Mouse (Mus musculus): ENCODE measurements around the gene Hdac8. TPM values are rescaled to one million over a fixed set of nuclear protein-coding genes. Genes with fewer than 3 reads are reported as not detected.

The Hdac8 gene
- polyA plus RNA-seq, 1 experiment from 2014 or later, result 1.6 TPM

- Histone ChIP-seq H3K36me3 (ENCODE audit: control insufficient read depth, insufficient read depth, low read length) (no peaks in the 10 kb centered on the region), H3K9me3 (ENCODE audit: control insufficient read depth, low read length) (no peaks in the 10 kb centered on the region), H3K4me3 (ENCODE audit: low read depth, low read length) (no peak overlapping the region), H3K27ac (ENCODE audit: low read depth, low read length) (no peak overlapping the region), H3K9ac (ENCODE audit: low read length) (no peak overlapping the region), H3K4me2 (ENCODE audit: low read depth) (no peak overlapping the region), H3K4me1 (ENCODE audit: control insufficient read depth, insufficient read depth, low read length) (no peaks in the 10 kb centered on the region), H3K27me3 (ENCODE audit: control insufficient read depth, insufficient read depth, low read length) (0 out of 2 replicates have a peak, but pooled peaks cover 2% of the 10 kb centered on the region)
- DNase-seq (ENCODE audit: low spot score) (no peak), ATAC-seq (ENCODE audit: insufficient read depth, low FRiP score, low TSS enrichment) (no peak)
- WGBS, result 81% methylated on average over 3 of the region's 3 CpGs
Observed at GRCm38 (mm10) chrX:102353412-102353811, 151.7 kb downstream of the Hdac8 start.

GRCm38 (mm10) chrX:102349843-102350731 lies 155.1 kb downstream of the Hdac8 start:
- Histone ChIP-seq H3K4me2 (ENCODE audit: low read depth) (no peak overlapping the region), H3K27ac (ENCODE audit: low read depth, low read length) (no peak overlapping the region), H3K36me3 (ENCODE audit: control insufficient read depth, insufficient read depth, low read length) (no peaks in the 10 kb centered on the region), H3K9me3 (ENCODE audit: control insufficient read depth, low read length) (no peaks in the 10 kb centered on the region), H3K4me1 (ENCODE audit: control insufficient read depth, insufficient read depth, low read length) (no peaks in the 10 kb centered on the region), H3K27me3 (ENCODE audit: control insufficient read depth, insufficient read depth, low read length) (0 out of 2 replicates have a peak, but pooled peaks cover 2% of the 10 kb centered on the region), H3K4me3 (ENCODE audit: low read depth, low read length) (no peak overlapping the region), H3K9ac (ENCODE audit: low read length) (no peak overlapping the region)
- DNase-seq (ENCODE audit: low spot score) (no peak), ATAC-seq (ENCODE audit: insufficient read depth, low FRiP score, low TSS enrichment) (no peak)
- 69% methylated on average over 14 of the region's 14 CpGs for WGBS

DNA sequence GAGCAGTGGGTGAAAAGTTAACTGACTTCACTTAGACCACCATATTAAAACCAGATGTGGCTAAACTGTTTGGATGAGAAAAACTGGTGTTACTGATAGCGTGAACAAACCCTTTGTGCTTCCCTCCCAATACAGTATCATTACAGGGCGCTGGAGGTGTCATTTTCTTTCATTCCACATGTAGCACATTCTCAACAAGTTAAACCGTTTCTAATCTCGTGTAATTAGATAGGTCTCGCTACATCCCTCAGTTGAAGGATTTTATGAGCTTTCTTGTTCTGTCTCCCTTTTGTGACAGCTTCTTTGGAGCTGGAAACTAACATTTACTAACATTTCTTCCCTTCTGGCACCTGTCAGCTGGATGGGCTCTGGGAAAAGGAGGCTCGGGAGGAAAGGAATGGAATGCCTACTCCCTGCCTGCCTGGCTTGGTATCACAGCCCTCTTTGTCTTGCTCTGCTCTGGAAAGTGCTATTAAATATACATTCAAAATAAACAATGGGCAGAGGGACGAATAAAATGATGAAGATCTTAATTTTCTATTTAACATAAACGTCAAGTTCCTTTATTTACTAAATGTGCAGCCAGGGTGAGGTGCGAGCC lies 156.2 kb downstream of the Hdac8 start:
- no peak overlapping the region for H3K27ac ChIP-seq (ENCODE audit: low read depth, low read length)
- H3K27me3 ChIP-seq (ENCODE audit: control insufficient read depth, insufficient read depth, low read length), result 0 out of 2 replicates have a peak, but pooled peaks cover 2% of the 10 kb centered on the region
- ATAC-seq (ENCODE audit: insufficient read depth, low FRiP score, low TSS enrichment) (no peak), DNase-seq (ENCODE audit: low spot score) (no peak)
- H3K4me2 ChIP-seq (ENCODE audit: low read depth), result no peak overlapping the region
- no peak overlapping the region for H3K4me3 ChIP-seq (ENCODE audit: low read depth, low read length)
- no peaks in the 10 kb centered on the region for H3K4me1 ChIP-seq (ENCODE audit: control insufficient read depth, insufficient read depth, low read length)
- no peaks in the 10 kb centered on the region for H3K9me3 ChIP-seq (ENCODE audit: control insufficient read depth, low read length)
- no peaks in the 10 kb centered on the region for H3K36me3 ChIP-seq (ENCODE audit: control insufficient read depth, insufficient read depth, low read length)
- no peak overlapping the region for H3K9ac ChIP-seq (ENCODE audit: low read length)
- WGBS, result 41% methylated on average over 9 of the region's 9 CpGs

GRCm38 (mm10) chrX:102341688-102342087 lies 163.5 kb downstream of the Hdac8 start:
- H3K27me3 ChIP-seq (ENCODE audit: control insufficient read depth, insufficient read depth, low read length), result no peaks in the 10 kb centered on the region
- WGBS, result 70% methylated on average over 4 of the region's 4 CpGs

DNA sequence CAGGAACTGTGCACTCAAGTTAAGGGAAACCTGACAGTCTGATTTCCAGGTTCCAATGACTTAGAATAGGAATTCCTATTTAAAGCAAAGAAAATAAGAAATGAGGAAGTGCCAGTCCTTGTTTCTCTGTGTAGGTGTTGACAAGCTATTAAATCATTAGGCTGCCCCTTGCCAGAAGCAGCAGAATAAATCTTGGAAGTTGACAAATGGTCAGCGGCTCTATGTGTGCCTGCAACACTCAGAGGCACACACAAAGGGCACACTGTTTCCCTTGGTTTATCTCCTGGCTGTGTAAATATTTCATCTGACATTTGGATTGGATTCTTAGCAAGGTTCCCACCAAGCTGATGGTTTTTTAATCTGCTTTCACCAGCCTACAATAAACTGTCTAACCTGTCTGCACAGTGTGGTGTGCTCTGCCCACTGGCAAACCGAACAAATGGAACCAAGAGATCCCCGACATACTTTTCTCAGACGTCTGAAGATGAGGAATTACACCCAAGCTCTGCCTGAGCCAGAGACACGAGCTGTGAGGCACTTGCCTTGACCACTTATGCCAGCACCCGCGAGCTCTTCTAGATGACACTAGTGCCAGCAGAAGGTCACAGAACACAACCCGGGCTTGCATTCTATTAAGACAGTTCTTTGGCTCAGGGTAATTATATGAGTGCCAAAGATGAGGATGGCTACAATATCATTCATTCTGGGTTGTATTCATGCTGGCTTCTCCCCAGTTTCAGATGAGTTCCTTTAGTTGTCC lies 165.6 kb downstream of the Hdac8 start:
- Histone ChIP-seq H3K36me3 (ENCODE audit: control insufficient read depth, insufficient read depth, low read length) (no peaks in the 10 kb centered on the region), H3K27ac (ENCODE audit: low read depth, low read length) (no peak overlapping the region), H3K4me1 (ENCODE audit: control insufficient read depth, insufficient read depth, low read length) (no peaks in the 10 kb centered on the region), H3K9ac (ENCODE audit: low read length) (no peak overlapping the region), H3K4me3 (ENCODE audit: low read depth, low read length) (no peak overlapping the region), H3K9me3 (ENCODE audit: control insufficient read depth, low read length) (no peaks in the 10 kb centered on the region), H3K27me3 (ENCODE audit: control insufficient read depth, insufficient read depth, low read length) (no peaks in the 10 kb centered on the region), H3K4me2 (ENCODE audit: low read depth) (no peak overlapping the region)
- 62% methylated on average over 8 of the region's 8 CpGs for WGBS
- no peak for ATAC-seq (ENCODE audit: insufficient read depth, low FRiP score, low TSS enrichment)
- DNase-seq (ENCODE audit: low spot score), result no peak

More at GRCm38 (mm10) chrX:102341688-102342087, 163.5 kb downstream of the Hdac8 start:
- Histone ChIP-seq H3K36me3 (ENCODE audit: control insufficient read depth, insufficient read depth, low read length) (no peaks in the 10 kb centered on the region), H3K9me3 (ENCODE audit: control insufficient read depth, low read length) (no peaks in the 10 kb centered on the region), H3K9ac (ENCODE audit: low read length) (no peak overlapping the region), H3K4me2 (ENCODE audit: low read depth) (no peak overlapping the region), H3K4me1 (ENCODE audit: control insufficient read depth, insufficient read depth, low read length) (no peaks in the 10 kb centered on the region), H3K4me3 (ENCODE audit: low read depth, low read length) (no peak overlapping the region), H3K27ac (ENCODE audit: low read depth, low read length) (no peak overlapping the region)
- DNase-seq (ENCODE audit: low spot score) (no peak), ATAC-seq (ENCODE audit: insufficient read depth, low FRiP score, low TSS enrichment) (no peak)

GRCm38 (mm10) chrX:102319696-102320095 lies 185.5 kb downstream of the Hdac8 start:
- Histone ChIP-seq H3K4me1 (ENCODE audit: control insufficient read depth, insufficient read depth, low read length) (no peaks in the 10 kb centered on the region), H3K4me2 (ENCODE audit: low read depth) (no peak overlapping the region), H3K9me3 (ENCODE audit: control insufficient read depth, low read length) (no peaks in the 10 kb centered on the region), H3K27me3 (ENCODE audit: control insufficient read depth, insufficient read depth, low read length) (peaks cover 2% of the 10 kb centered on the region; the same call in 1 of the 2 replicates), H3K9ac (ENCODE audit: low read length) (no peak overlapping the region), H3K36me3 (ENCODE audit: control insufficient read depth, insufficient read depth, low read length) (no peaks in the 10 kb centered on the region), H3K27ac (ENCODE audit: low read depth, low read length) (no peak overlapping the region), H3K4me3 (ENCODE audit: low read depth, low read length) (no peak overlapping the region)
- no peak for ATAC-seq (ENCODE audit: insufficient read depth, low FRiP score, low TSS enrichment)
- no peak for DNase-seq (ENCODE audit: low spot score)
- WGBS, result 37% methylated on average over 3 of the region's 3 CpGs

DNA sequence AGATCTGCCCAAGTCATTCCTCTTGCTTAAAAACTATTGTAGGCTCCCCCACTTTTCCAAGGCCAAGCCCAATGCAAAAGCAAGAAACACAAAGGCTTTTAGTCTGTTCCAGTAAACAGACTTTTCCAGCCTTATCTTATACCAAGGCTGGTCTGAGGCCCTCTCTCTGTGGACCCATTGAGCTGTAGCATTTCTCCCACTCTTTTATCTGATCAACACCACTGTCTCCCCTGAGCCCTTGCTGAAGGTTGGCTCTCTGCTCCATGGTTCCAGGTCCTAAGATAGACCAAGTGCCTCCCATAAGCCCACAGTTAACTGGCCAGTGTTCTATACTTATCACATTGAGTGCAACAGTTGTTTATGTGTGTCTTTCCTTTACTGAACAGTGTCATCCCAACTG lies 185.9 kb downstream of the Hdac8 start:
- Histone ChIP-seq H3K4me2 (ENCODE audit: low read depth) (no peak overlapping the region), H3K27ac (ENCODE audit: low read depth, low read length) (no peak overlapping the region), H3K9me3 (ENCODE audit: control insufficient read depth, low read length) (no peaks in the 10 kb centered on the region), H3K27me3 (ENCODE audit: control insufficient read depth, insufficient read depth, low read length) (peaks cover 2% of the 10 kb centered on the region; the same call in 1 of the 2 replicates), H3K9ac (ENCODE audit: low read length) (no peak overlapping the region), H3K36me3 (ENCODE audit: control insufficient read depth, insufficient read depth, low read length) (no peaks in the 10 kb centered on the region), H3K4me1 (ENCODE audit: control insufficient read depth, insufficient read depth, low read length) (no peaks in the 10 kb centered on the region), H3K4me3 (ENCODE audit: low read depth, low read length) (no peak overlapping the region)
- ATAC-seq (ENCODE audit: insufficient read depth, low FRiP score, low TSS enrichment) (no peak), DNase-seq (ENCODE audit: low spot score) (no peak)

- no peak overlapping the region for H3K4me2 ChIP-seq (ENCODE audit: low read depth)
- no peak overlapping the region for H3K27ac ChIP-seq (ENCODE audit: low read depth, low read length)
- DNase-seq (ENCODE audit: low spot score) (no peak), ATAC-seq (ENCODE audit: insufficient read depth, low FRiP score, low TSS enrichment) (no peak)
- no peak overlapping the region for H3K4me3 ChIP-seq (ENCODE audit: low read depth, low read length)
- H3K9ac ChIP-seq (ENCODE audit: low read length), result no peak overlapping the region
- no peaks in the 10 kb centered on the region for H3K36me3 ChIP-seq (ENCODE audit: control insufficient read depth, insufficient read depth, low read length)
- WGBS, result 71% methylated on average over 5 of the region's 5 CpGs
- no peaks in the 10 kb centered on the region for H3K9me3 ChIP-seq (ENCODE audit: control insufficient read depth, low read length)
- peaks cover 5% of the 10 kb centered on the region; the same call in 1 of the 2 replicates for H3K27me3 ChIP-seq (ENCODE audit: control insufficient read depth, insufficient read depth, low read length)
- H3K4me1 ChIP-seq (ENCODE audit: control insufficient read depth, insufficient read depth, low read length), result no peaks in the 10 kb centered on the region
Observed at GRCm38 (mm10) chrX:102318782-102319181, 186.4 kb downstream of the Hdac8 start.

Data from neural tube, embryonic 11.5 days (tissue).